Mouse (Mus musculus) mouse trophoblast stem cell (cell line): ENCODE measurements around the gene Trnt1.

Experiments used
- in situ Hi-C, 2 experiments: fragments of 300-500 bp; cut with MseI, MboI; formaldehyde crosslinking; loops; 2 replicates in 1 of 2; 3 replicates in 1 of 2; pipeline ENCODE4 v1.15.1; 2025

Gene Trnt1

DNA sequence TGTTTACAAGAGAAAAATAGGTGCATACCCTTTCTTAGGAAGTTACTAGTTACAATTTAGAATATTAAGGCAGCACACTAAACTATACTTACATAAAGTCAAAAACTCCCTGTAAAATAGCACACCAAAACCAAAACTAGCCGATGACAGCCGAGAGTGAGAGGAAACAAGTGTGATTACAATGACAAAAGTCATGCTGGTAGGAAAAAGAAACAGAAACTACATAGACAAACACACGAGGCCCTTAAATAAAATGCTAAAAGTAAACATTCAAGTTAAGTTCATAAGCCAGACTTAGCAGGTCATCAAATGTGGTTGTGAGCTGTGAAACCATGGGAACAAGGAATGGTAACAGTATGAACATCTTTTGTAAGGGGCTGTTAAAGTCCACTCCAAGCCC, 18.2 kb downstream of the Trnt1 start:
- in situ Hi-C loops = no loop called here

GRCm38 (mm10) chr6:106791429-106791828, 22.5 kb downstream of the Trnt1 start:
- in situ Hi-C loops = no loop called here

GRCm38 (mm10) chr6:106792486-106792885, 23.6 kb downstream of the Trnt1 start:
- in situ Hi-C loops = no loop called here

- in situ Hi-C loops = no loop called here
Observed at GRCm38 (mm10) chr6:106793088-106793487, 24.2 kb downstream of the Trnt1 start.

- in situ Hi-C loops = no loop called here
Observed at GRCm38 (mm10) chr6:106793621-106794020, 24.7 kb downstream of the Trnt1 start.

- in situ Hi-C loops = no loop called here
Observed at GRCm38 (mm10) chr6:106794094-106794814, 25.3 kb downstream of the Trnt1 start.

GRCm38 (mm10) chr6:106799333-106800226, 30.7 kb downstream of the Trnt1 start, which contains the start of gene Crbn:
TSS of gene Crbn (minus strand) at chr6:106800077.
- in situ Hi-C loops = loop anchor here (10.0 to 25.0 kb wide), 4 partner anchors 135 to 1263 kb away; partner anchors contain the start of gene Setmar (in 2 of the 2)

GRCm38 (mm10) chr6:106800227-106800557, 31.3 kb downstream of the Trnt1 start:
- in situ Hi-C loops = loop anchor here (10.0 to 25.0 kb wide), 4 partner anchors 135 to 1262 kb away; partner anchors contain the start of gene Setmar (in 2 of the 2)

GRCm38 (mm10) chr6:106804904-106805303, 36.0 kb downstream of the Trnt1 start:
- in situ Hi-C loops = loop anchor here (10.0 to 25.0 kb wide), 4 partner anchors 140 to 1257 kb away; partner anchors contain the start of gene Setmar (in 2 of the 2)

DNA sequence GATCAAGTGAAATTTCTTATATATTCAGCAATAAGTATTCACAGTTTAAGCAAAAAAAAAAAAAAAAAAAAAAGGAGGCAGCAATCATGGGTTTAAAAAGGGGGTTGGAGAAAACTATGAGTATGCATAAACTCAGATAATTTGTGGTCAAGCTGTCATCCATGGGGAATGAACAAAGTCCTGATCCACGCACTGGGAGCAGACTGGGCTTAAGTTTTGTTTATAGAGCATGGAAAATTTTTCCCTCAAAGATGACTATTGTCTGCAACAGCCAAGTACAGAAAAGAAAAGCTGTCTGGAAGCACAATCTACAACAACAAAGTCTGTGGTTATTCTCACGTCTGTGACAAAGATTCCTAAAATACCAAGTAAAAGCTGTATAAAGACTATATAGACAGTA, 40.2 kb downstream of the Trnt1 start:
- in situ Hi-C loops = loop anchor here (10.0 to 25.0 kb wide), 4 partner anchors 144 to 1253 kb away; partner anchors contain the start of gene Setmar (in 2 of the 2)

- in situ Hi-C loops = loop anchor here (25.0 kb wide), 3 partner anchors 227 to 1252 kb away; partner anchors contain the start of gene Setmar (in 2 of the 2)
Observed at GRCm38 (mm10) chr6:106810686-106811085, 41.8 kb downstream of the Trnt1 start.

DNA sequence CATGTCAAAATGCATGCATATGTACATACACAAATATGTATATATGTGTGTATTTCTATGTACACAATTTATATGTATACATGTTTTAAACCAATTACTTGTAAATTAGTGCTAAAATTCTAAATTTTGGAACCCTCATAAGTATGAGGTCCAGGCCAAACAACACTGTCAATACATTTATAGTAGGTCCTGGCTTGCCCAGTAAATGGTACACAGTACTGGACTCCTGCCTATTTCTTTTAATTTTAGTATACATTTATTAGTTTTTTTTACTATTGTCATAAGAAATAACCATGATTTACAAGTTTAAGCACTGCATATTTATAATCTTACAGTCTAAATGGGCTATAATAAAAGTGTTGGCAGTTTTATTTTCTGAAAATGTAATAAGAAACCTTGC, 50.3 kb downstream of the Trnt1 start:
- in situ Hi-C loops = loop anchor here (25.0 kb wide), 3 partner anchors 218 to 1243 kb away; partner anchors contain the start of gene Setmar (in 2 of the 2)

- in situ Hi-C loops = loop anchor here (10.0 to 25.0 kb wide), 4 partner anchors 217 to 1242 kb away; partner anchors contain the start of gene Setmar (in 2 of the 2)
Observed at GRCm38 (mm10) chr6:106819906-106820305, 51.0 kb downstream of the Trnt1 start.

GRCm38 (mm10) chr6:106820566-106820965, 51.6 kb downstream of the Trnt1 start:
- in situ Hi-C loops = loop anchor here (10.0 to 25.0 kb wide), 4 partner anchors 217 to 1242 kb away; partner anchors contain the start of gene Setmar (in 2 of the 2)

GRCm38 (mm10) chr6:106822329-106822728, 53.4 kb downstream of the Trnt1 start:
- in situ Hi-C loops = loop anchor here (10.0 to 25.0 kb wide), 4 partner anchors 215 to 1240 kb away; partner anchors contain the start of gene Setmar (in 2 of the 2)
